Mouse (Mus musculus) heart, embryonic 12.5 days (tissue): ENCODE data around the gene Reg3g. TPM values are rescaled to one million over a fixed set of nuclear protein-coding genes. Genes with fewer than 3 reads are reported as not detected.
A peak's percentile ranks its signal among the peaks of the same experiment; 100 is the strongest.
"Not testable (repeated sequence)": the region's sequence is repeated elsewhere in the genome, so short reads cannot be mapped to it uniquely, and the experiment has no call there.

Source experiments
- ATAC-seq: fragments of 200-750 bp; cut with Nextera tagmentation; 2 replicates; pipeline ENCODE4 v1.8.0; 2017; ENCODE audit warnings: moderate TSS enrichment, moderate library complexity; ENCODE audit not compliant: insufficient number of reproducible peaks, low FRiP score
- H3K27ac ChIP-seq: fragments of 300-500 bp; sonication (generic); 2 replicates; pipeline ENCODE4 v1.5.1; 2016; ENCODE audit warnings: mild to moderate bottlenecking, moderate library complexity; ENCODE audit not compliant: poor library complexity, severe bottlenecking
- H3K27me3 ChIP-seq: fragments of 300-500 bp; sonication (generic); replicated peaks from 2 replicates; pipeline ENCODE4 v1.6.1; 2016; ENCODE audit warnings: mild to moderate bottlenecking, moderate library complexity
- H3K36me3 ChIP-seq: fragments of 300-500 bp; sonication (generic); 2 replicates; pipeline ENCODE4 v1.6.1; 2016; ENCODE audit warnings: mild to moderate bottlenecking, moderate library complexity
- H3K4me1 ChIP-seq: fragments of 300-500 bp; sonication (generic); replicated peaks from 2 replicates; pipeline ENCODE4 v1.6.1; 2016; ENCODE audit warnings: mild to moderate bottlenecking
- H3K4me2 ChIP-seq: fragments of 300-500 bp; sonication (generic); 2 replicates; pipeline ENCODE4 v1.6.1; 2016; ENCODE audit warnings: mild to moderate bottlenecking, moderate library complexity
- H3K4me3 ChIP-seq: fragments of 300-500 bp; sonication (generic); 2 replicates; pipeline ENCODE4 v1.5.1; 2016; ENCODE audit warnings: mild to moderate bottlenecking
- H3K9ac ChIP-seq: fragments of 300-500 bp; sonication (generic); 2 replicates; pipeline ENCODE4 v1.6.1; 2016; ENCODE audit warnings: mild to moderate bottlenecking, moderate library complexity
- H3K9me3 ChIP-seq: fragments of 300-500 bp; sonication (generic); replicated peaks from 2 replicates; pipeline ENCODE4 v1.6.1; 2016; ENCODE audit warnings: mild to moderate bottlenecking, moderate library complexity
- WGBS: fragments of 180-500 bp; shearing (Covaris S2); methylation state at CpG from one replicate; pipeline ENCODE4 v1.1.7; 2016; 5-methylcytosine and 5-hydroxymethylcytosine counted together
- polyA plus RNA-seq: library from polyadenylated mRNA; unstranded; fragments of >200 nt; fragmentation: Nextera tagmentation; extraction: Ambion mirVana; gene quantifications from 2 replicates; pipeline ENCODE4 v1.2.1, GENCODE M21; 2016

Gene Reg3g
- polyA plus RNA-seq, 1 experiment from 2014 or later = not detected

GRCm38 (mm10) chr6:78448409-78448808 is 20.3 kb downstream of the Reg3g start:
- Histone ChIP-seq H3K36me3 (no peaks in the 10 kb centered on the region), H3K9me3 (no peaks in the 10 kb centered on the region), H3K9ac (no peak overlapping the region), H3K4me2 (no peak overlapping the region), H3K27me3 (no peaks in the 10 kb centered on the region), H3K4me1 (no peaks in the 10 kb centered on the region), H3K27ac (no peak overlapping the region), H3K4me3 (no peak overlapping the region)
- ATAC-seq = no peak

- no peak overlapping the region for H3K4me3 ChIP-seq
- WGBS = 60% methylated on average over 1 of the region's 1 CpGs
- no peak overlapping the region for H3K27ac ChIP-seq
- H3K4me2 ChIP-seq = no peak overlapping the region
- no peak overlapping the region for H3K9ac ChIP-seq
- H3K36me3 ChIP-seq = no peaks in the 10 kb centered on the region
- H3K4me1 ChIP-seq = no peaks in the 10 kb centered on the region
- H3K9me3 ChIP-seq = no peaks in the 10 kb centered on the region
- ATAC-seq = no peak
- no peaks in the 10 kb centered on the region for H3K27me3 ChIP-seq
These were observed 21.5 kb downstream of the Reg3g start for GRCm38 (mm10) chr6:78447202-78447601.

DNA sequence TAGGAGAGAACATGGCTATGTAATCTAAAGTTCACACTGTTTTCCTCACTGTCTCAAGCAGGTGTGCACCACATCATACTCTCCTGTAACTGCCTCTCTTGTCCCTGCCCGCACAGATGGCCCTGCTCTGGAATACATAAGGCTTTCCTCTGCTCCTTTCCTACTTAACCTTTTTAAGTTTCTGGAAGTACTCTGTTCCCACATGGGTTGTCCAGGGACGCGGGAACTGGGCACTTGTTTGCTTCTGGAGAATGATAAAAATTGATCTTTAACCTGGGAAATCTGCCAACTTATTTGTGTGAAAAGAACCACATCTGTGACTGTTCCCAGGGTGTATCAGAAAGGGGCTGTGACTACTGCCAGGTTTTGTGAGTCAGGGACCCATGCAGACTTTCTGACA is 43.2 kb downstream of the Reg3g start:
- Histone ChIP-seq H3K4me2 (no peak overlapping the region), H3K27me3 (no peaks in the 10 kb centered on the region), H3K36me3 (no peaks in the 10 kb centered on the region), H3K9me3 (0 out of 2 replicates have a peak, but pooled peaks cover 2% of the 10 kb centered on the region), H3K9ac (no peak overlapping the region), H3K4me1 (no peaks in the 10 kb centered on the region), H3K27ac (no peak overlapping the region), H3K4me3 (no peak overlapping the region)
- WGBS = 70% methylated on average over 3 of the region's 3 CpGs
- ATAC-seq = 0 out of 2 replicates have a peak, but pooled peaks have one; percentile 15

DNA sequence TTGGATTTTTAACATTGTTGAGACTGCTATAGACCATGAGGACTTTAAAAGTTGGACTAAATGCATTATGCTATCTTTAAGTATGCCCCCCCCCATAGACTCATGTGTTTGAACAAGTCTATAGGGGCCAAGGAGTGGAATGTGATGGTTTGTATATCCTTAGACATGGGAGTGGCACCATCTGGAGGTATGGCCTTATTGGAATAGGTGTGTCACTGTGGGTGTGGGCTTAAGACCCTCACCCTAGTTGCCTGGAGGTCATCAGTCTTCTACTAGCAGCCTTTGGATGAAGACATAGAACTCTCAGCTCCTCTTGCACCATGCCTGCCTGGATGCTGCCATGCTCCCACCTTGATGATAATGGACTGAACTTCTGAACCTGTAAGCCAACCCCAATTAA is 46.3 kb downstream of the Reg3g start, which contains the start of gene Reg1:
Gene Reg1, plus strand, starts transcription at position 301 of the 400 bp plus-strand sequence.
- H3K4me2 ChIP-seq, H3K4me1 ChIP-seq, H3K27me3 ChIP-seq, H3K36me3 ChIP-seq, H3K9me3 ChIP-seq, ATAC-seq, H3K4me3 ChIP-seq, H3K27ac ChIP-seq, H3K9ac ChIP-seq: not testable (repeated sequence)

Other genes starting within 250 kb of the Reg3g start
- gene Reg3b, start 98.2 kb downstream of the Reg3g start, polyA plus RNA-seq = not detected in 2 replicates
- gene Reg3d, start 90.0 kb downstream of the Reg3g start, polyA plus RNA-seq = not detected in 2 replicates
- gene Reg3a, start 88.2 kb downstream of the Reg3g start, polyA plus RNA-seq = not detected in 2 replicates
- gene Reg2, start 73.2 kb downstream of the Reg3g start, polyA plus RNA-seq = not detected in 2 replicates
- gene Reg1, start 46.2 kb downstream of the Reg3g start, polyA plus RNA-seq = not detected in 2 replicates